Comparison of ENCODE assay signal across 22 mouse cellular contexts in genomic region chr5:52149138-52149537, GRCm38 (mm10).
"Had no signal": no experiment of that assay in that cellular context is flagged by ENCODE, and none has a peak within 500 bp of the region (broad histone marks: within the 10 kb centered on the region; RNA-seq: fewer than 3 reads in every experiment).

No protein-coding gene starts in this region.

- ATAC-seq: liver, embryonic 12.5 days had no signal

- H3K27me3 ChIP-seq: limb, embryonic 13.5 days; liver, embryonic 12.5 days; liver, embryonic 15.5 days; lung, embryonic 15.5 days; midbrain, embryonic 12.5 days; neural tube, embryonic 12.5 days; neural tube, embryonic 15.5 days; stomach, embryonic 15.5 days had no signal

- H3K9me3 ChIP-seq: limb, embryonic 10.5 days; limb, embryonic 13.5 days; liver, embryonic 12.5 days; liver, embryonic 15.5 days; lung, embryonic 15.5 days; midbrain, embryonic 12.5 days; neural tube, embryonic 12.5 days; neural tube, embryonic 15.5 days; stomach, embryonic 15.5 days had no signal

- H3K4me2 ChIP-seq: limb, embryonic 13.5 days; liver, embryonic 12.5 days; liver, embryonic 15.5 days; lung, embryonic 15.5 days; midbrain, embryonic 12.5 days; neural tube, embryonic 12.5 days; neural tube, embryonic 15.5 days; stomach, embryonic 15.5 days had no signal

- DNase-seq: kidney, adult 2 months; kidney, postnatal 25 days; layer of hippocampus, adult 9-11 months; liver; lung, adult 18-20 months; lung, postnatal 14 days; lung, postnatal 4 days; right cerebral cortex, adult 18-20 months; right cerebral cortex, postnatal 14 days; spleen, adult 18-20 months; thymus, postnatal 25 days had no signal

- H3K4me1 ChIP-seq: limb, embryonic 10.5 days; limb, embryonic 13.5 days; lung, embryonic 15.5 days; midbrain, embryonic 12.5 days; neural tube, embryonic 12.5 days; neural tube, embryonic 15.5 days; stomach, embryonic 15.5 days had no signal

- H3K9ac ChIP-seq: limb, embryonic 13.5 days; liver, embryonic 12.5 days; liver, embryonic 15.5 days; lung, embryonic 15.5 days; midbrain, embryonic 12.5 days; neural tube, embryonic 12.5 days; neural tube, embryonic 15.5 days; stomach, embryonic 15.5 days had no signal

- H3K27ac ChIP-seq: kidney, postnatal 0 days; layer of hippocampus, adult 2 months; limb, embryonic 10.5 days; limb, embryonic 13.5 days; liver, embryonic 12.5 days; liver, embryonic 15.5 days; lung, embryonic 15.5 days; midbrain, embryonic 12.5 days; neural tube, embryonic 12.5 days; neural tube, embryonic 15.5 days; stomach, embryonic 15.5 days had no signal

- H3K4me3 ChIP-seq: layer of hippocampus, adult 2 months; limb, embryonic 10.5 days; limb, embryonic 13.5 days; liver, embryonic 12.5 days; liver, embryonic 15.5 days; lung, embryonic 15.5 days; midbrain, embryonic 12.5 days; neural tube, embryonic 12.5 days; neural tube, embryonic 15.5 days; stomach, embryonic 15.5 days had no signal
